Mouse (Mus musculus): ENCODE measurements around the gene Aox3.

DNA sequence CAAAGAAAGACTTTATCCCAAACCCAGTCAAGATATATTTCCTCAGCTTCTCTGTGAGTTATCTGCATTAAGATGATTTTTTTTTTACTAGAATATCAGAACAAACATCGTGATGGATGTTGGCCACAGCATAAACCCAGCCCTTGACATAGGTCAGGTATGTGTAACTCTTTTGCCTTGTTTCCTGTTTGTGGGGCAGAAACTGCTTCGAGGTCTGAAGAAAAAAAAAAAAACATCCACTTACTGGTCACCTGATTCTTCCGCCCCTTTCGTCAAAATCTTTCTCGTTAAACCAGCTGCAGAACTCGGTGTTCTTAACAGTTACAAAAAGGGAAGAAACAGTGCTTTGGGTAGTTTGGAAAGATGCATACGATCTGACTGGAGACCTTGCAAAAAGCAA, 10.4 kb upstream of the Aox3 start:
- TF ChIP-seq POLR2A (IDR thresholded peaks at IDR 0.05; ENCODE audit: insufficient read depth, low read depth, low read length) (no peak), CTCF (IDR thresholded peaks at IDR 0.05) (no peak)

Measured in heart, adult 2 months (tissue).